Mouse (Mus musculus) MEL-GATA-1-ER (cell line): Measurements from ENCODE around the gene Egln2.

Experiments used
- DNase-seq: peaks from one replicate; pipeline ENCODE4 v3.0.0-alpha.2; 2012; ENCODE audit warnings: low read depth; ENCODE audit errors: extremely low read depth

Gene Egln2

DNA sequence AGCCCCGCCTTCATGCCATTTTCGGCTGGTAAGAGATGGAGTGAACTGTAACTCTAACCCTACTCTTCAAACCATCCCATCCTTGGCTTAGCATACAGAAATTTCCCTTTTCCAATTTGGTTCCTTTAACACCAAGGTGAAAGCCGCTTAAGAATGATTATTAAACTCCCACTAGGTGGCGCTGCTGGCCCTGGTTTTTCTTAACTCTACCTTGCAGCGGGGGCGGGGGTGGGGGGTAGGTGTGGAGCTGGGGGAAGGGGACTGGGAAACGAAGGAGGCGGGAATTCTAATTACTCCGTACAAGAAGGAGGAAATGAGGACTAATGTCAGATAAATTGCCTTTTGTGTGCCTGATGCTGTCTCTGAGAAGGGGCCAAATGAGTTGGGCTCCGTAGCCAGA, 34.0 kb downstream of the Egln2 start:
- DNase-seq = peak; percentile 33

DNA sequence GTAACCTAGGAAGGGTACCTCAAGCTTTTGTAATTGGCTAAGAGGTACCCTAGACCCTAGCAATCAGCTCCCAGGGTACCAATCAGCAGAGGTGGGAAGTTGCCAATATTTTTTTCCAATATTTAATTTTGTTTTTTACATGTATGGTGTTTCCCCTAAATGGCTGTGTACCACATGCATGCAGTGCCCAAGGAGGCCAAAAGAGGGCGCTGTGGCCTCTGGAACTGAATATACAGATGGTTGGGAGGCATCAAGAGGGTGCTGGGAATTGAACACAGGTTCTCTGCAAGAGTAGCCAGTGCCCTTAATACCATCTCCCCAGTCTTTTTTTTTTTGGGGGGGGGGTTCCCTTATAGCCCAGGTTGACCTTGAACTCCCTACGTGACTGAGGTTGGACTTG, 35.2 kb downstream of the Egln2 start:
- no peak for DNase-seq

DNA sequence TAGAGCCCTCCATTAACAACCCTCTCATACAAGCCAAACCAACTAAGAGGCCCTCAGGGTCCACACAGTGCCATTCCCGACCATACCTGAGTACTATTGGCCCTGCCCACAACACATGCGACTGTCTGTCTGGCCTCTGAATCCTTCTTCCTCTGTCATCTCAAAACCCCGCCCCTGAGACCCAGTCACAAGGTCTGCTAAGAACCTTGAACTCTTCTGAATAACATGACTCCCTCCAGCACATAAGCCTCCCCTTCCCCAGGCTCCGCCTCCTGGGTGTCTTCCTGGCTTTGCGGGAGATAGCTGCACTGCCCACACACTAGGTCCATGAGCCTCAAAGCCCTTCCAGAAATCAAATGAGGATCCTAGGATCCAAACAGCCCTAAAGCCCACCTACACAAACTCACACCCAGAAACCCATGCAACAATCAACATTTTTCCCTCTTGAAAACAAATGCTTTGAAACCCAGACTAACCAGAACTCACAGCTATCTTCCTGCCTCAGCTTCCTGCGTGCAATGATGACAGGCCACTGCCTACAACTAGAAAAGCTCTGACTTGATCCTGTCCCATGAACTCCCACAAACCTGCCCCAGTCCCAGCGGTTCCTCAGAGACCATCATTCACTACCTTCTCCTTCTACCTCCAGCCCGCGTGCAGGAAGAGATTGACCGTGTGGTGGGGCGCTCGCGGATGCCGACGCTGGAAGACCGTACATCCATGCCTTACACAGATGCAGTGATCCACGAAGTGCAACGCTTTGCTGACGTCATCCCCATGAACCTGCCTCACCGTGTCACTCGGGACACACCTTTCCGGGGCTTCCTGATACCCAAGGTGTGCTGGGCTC, 35.9 kb downstream of the Egln2 start:
- no peak for DNase-seq

DNA sequence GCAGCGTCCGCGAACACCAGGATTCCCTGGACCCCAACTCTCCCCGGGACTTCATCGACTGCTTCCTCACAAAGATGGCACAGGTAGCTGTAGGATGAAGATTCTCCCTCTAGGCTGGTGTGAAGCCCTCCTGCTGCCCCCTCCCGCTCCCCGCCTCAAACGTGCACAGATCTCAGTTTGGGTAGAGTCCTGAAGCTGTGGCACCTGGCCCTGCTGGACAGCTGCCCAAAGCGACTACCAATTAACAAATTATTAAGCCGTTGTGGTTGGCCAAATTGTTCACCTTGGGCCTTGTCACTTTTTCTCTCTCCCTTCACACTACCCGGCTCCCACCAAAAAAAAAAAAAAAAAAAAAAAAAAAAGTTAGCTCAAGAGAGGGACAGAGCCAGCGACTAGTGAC, 36.8 kb downstream of the Egln2 start:
- no peak for DNase-seq

DNA sequence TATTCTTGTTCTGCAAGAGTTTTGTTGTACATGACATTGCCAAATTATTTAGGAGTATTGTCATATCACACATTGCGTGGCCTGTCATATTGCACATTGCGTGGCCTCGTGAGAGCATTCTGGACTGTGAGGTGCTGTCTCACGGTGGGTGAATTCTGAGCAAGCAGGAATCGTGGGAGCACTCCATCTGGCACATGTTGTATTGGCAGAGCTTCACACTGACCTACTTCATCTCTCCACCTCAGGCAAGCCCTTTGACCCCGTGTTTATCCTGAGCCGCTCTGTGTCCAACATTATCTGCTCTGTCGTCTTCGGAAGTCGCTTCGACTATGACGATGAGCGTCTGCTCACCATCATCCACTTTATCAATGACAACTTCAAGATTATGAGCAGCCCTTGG, 37.7 kb downstream of the Egln2 start:
- DNase-seq = no peak

DNA sequence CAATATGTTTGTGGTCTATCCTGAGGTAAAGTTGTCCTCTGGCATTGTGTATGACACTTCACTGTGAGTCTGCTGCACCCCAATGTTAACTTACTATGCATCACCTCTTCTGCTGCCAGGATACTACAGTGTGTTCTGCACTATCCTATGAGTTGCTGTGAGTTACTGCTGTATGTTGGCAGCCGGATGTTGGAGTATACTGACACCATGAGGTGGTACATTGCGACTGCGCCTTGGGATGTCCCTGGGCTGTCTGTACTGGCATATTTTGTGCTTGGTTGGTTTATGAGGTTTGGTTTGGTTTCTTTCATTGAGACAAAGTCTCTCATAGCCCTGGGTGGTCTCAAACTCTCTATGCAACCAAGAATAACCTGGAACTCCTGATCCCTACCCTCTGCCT, 38.4 kb downstream of the Egln2 start:
- no peak for DNase-seq

DNA sequence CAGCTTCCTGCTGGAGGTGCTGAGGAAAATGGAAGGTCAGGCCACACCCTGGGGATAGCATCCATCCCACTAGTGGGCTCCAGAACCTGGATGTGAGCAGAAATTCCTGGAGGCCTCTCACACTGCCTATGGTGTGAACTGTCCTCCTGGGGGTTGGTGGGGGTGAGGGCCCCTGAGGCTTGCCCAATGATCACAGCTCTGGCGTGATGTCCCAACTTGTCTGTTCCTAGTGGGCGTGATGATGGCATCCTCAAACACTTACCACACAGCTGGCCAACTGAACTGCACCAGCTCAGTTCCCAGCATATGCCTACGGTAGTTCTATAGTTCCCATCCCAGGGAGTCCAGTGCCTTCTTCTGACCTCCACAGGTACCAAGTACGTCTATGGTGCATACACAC, 41.6 kb downstream of the Egln2 start:
- DNase-seq = no peak

DNA sequence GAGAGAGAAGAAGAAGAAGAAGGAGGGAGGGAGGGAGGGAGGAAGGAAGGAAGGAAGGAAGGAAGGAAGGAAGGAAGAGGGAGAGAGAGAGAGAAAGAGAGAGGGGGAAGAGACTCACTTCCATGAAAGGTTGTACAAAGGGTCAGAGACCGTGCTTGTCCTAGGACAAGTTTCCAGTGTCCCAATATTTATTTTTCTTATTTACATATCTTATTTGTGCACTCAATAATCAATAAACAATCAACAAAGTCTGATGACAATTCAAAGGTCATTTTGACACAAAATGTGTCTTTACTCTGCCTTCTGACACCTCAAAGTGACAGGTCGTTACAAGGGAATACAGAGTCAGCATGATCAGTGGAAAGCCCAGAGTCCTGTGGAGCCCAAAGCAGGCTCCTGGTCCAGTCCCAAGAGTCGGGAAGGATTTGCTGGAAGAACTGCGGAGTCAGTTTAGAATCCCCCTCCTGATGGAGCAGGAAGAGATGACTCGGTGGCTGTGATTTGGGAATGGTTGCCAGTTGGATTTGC, 42.2 kb downstream of the Egln2 start:
- DNase-seq = no peak

DNA sequence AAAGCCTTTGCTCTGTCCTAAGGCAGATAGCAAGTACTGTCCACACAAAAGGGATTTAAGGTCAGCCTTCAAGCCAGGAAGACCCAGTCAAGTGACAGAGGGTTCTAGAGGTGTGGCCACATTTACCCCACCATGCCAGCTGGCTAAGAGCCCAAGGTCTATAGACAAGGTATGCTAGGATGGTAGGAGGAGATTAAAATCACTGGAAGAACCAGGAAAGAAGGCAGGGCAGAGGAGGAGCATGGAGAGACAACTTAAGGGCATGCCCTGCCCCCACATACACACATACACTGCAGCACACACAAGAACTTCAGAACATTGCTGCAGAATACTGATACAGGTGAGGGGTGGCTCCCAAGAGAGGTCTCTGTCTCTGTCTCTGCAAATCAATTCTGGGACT, 46.9 kb downstream of the Egln2 start, which contains the start of gene Cyp2f2:
Gene Cyp2f2 (plus strand): TSS at position 234 of the 400 bp plus-strand sequence.
- DNase-seq = no peak

DNA sequence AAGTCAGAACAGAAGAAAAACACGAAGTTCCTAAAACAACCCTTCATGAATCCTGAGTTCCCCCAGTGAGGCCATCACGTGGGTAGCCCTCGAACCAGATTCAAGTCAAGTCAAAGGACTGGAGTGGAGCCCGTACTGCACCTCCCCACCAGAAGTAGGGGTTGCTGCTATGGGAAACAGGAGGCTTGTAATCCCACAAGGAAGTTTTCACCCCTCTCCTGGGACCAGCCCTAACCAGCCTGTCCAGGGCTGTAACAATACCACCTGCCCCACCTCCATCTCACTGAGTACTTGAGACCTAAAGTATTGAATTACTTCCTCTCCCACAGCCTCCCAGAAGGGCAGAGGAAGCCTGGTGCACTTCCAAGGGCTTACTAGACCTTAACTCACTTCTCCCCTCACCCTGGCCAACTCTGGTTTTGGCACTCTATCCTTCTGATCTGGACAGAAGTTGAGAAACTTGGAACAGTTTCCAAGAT, 48.5 kb downstream of the Egln2 start:
- no peak for DNase-seq

DNA sequence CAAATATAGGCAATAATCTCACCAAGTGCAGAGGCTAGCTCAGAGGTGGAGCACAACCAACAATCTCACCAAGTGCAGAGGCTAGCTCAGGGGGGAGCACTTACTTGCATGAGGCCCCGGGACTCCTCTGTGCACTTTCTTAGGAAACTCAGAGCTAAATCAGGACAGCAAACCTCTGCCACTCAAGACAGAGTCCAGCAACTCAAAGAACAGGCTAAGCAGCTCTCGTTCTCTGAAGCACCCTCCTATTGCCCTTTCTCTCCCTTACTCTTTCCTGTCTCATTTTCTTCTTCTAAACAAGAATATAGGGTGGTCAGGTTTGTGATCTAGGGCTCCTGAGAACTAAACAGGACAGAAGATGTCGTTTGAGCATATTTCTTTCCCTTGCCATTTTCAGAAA, 54.6 kb downstream of the Egln2 start:
- no peak for DNase-seq

DNA sequence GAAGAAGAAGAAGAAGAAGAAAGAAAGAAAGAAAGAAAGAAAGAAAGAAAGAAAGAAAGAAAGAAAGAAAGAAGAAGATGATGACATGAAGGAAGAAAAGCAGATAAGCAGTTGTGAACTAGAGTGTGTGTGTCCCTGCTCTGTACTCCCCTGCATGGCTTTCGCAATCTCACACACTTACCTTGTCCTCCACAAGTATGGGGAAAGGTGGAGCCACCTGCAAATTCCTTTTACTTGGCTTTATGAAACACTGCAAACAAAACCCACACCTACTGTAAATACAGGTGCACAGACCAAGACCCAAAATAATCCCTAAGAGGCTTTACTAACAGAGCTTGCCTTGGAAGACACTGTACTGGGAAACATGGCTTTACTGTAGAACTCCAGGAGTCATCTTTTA, 55.6 kb downstream of the Egln2 start:
- no peak for DNase-seq

DNA sequence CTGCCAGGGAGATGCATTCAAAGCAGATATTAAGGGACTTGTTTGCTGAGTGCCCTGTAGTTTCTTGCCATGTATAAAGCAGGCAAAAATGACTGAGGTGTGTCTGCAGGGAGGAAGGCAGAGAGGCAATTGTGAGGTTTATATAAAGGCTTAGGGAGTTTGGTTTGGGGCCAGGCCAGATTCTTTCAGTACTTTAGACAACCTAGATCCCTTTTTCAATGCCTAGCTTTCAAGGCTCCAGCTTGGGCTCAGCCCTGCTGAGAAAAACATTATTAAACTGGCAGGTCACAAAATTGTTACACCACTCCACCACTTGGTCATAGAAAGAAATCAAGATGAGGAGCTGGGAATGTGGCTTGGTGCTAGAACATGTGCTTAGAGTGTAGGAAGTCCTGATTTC, 56.3 kb downstream of the Egln2 start:
- no peak for DNase-seq
